Mouse (Mus musculus) limb, embryonic 11.5 days (tissue): ENCODE measurements around the gene Ahsa2. TPM values are rescaled to one million over a fixed set of nuclear protein-coding genes. Genes with fewer than 3 reads are reported as not detected.
"Not testable (repeated sequence)": the region's sequence is repeated elsewhere in the genome, so short reads cannot be mapped to it uniquely, and the experiment has no call there.

Source experiments
- ATAC-seq: fragments of 200-750 bp; cut with Nextera tagmentation; 2 replicates; pipeline ENCODE4 v1.8.0; 2017; ENCODE audit warnings: low read depth; ENCODE audit not compliant: insufficient number of reproducible peaks, low FRiP score, low TSS enrichment
- DNase-seq: peaks from one replicate; pipeline ENCODE4 v3.0.0-alpha.2; 2015; ENCODE audit warnings: low spot score
- H3K27ac ChIP-seq: fragments of 300-500 bp; sonication (generic); replicated peaks from 2 replicates; pipeline ENCODE4 v1.5.1; 2014; ENCODE audit warnings: low read depth, mild to moderate bottlenecking, low read length
- H3K27me3 ChIP-seq: fragments of 300-500 bp; sonication (generic); 2 replicates; pipeline ENCODE4 v1.6.1; 2014; ENCODE audit warnings: mild to moderate bottlenecking, low read length, mixed read lengths; ENCODE audit not compliant: control insufficient read depth, insufficient read depth
- H3K36me3 ChIP-seq: fragments of 300-500 bp; sonication (generic); 2 replicates; pipeline ENCODE4 v1.6.1; 2014; ENCODE audit warnings: mild to moderate bottlenecking, low read length, moderate library complexity, mixed read lengths; ENCODE audit not compliant: control insufficient read depth, insufficient read depth
- H3K4me1 ChIP-seq: fragments of 300-500 bp; sonication (generic); 2 replicates; pipeline ENCODE4 v1.6.1; 2014; ENCODE audit warnings: low read length, mixed read lengths; ENCODE audit not compliant: control insufficient read depth, insufficient read depth
- H3K4me2 ChIP-seq: fragments of 300-500 bp; sonication (generic); 2 replicates; pipeline ENCODE4 v1.6.1; 2014; ENCODE audit warnings: low read depth, mild to moderate bottlenecking, moderate library complexity; ENCODE audit not compliant: severe bottlenecking
- H3K4me3 ChIP-seq: fragments of 300-500 bp; sonication (generic); 2 replicates; pipeline ENCODE4 v1.5.1; 2014; ENCODE audit warnings: low read depth, low read length
- H3K9ac ChIP-seq: fragments of 300-500 bp; sonication (generic); 2 replicates; pipeline ENCODE4 v1.6.1; 2014; ENCODE audit warnings: mild to moderate bottlenecking, low read length
- H3K9me3 ChIP-seq: fragments of 300-500 bp; sonication (generic); 2 replicates; pipeline ENCODE4 v1.6.1; 2016; ENCODE audit warnings: low read length; ENCODE audit not compliant: control insufficient read depth
- WGBS: fragments of 180-500 bp; shearing (Covaris S2); extraction: QIAGEN DNeasy Blood & Tissue Kit; methylation state at CpG from one replicate; pipeline ENCODE4 v1.1.7; 2014; 5-methylcytosine and 5-hydroxymethylcytosine counted together
- polyA plus RNA-seq: library from polyadenylated mRNA; unstranded; fragments of >200 nt; fragmentation: Nextera tagmentation; extraction: Ambion mirVana; gene quantifications from 2 replicates; pipeline ENCODE4 v1.2.1, GENCODE M21; 2014

Ahsa2 gene
- polyA plus RNA-seq, result 144 and 150 TPM in 2 replicates

GRCm38 (mm10) chr11:23497718-23498509 lies at the start of gene Ahsa2:
Gene Ahsa2, minus strand, starts transcription at chr11:23498030.
- H3K9me3 ChIP-seq, result no peaks in the 10 kb centered on the region
- WGBS, result under 1% methylated on average over 54 of the region's 66 CpGs
- H3K4me2 ChIP-seq, result peak within 1 kb of the TSS; percentile 91
- peaks cover 11% of the 10 kb centered on the region for H3K36me3 ChIP-seq
- no peaks in the 10 kb centered on the region for H3K27me3 ChIP-seq
- peak within 1 kb of the TSS; percentile 91 for H3K27ac ChIP-seq
- H3K4me3 ChIP-seq, result peak within 1 kb of the TSS; percentile 70
- H3K4me1 ChIP-seq, result 0 out of 2 replicates have a peak, but pooled peaks cover 17% of the 10 kb centered on the region
- ATAC-seq, result peak; percentile 94
- peak within 1 kb of the TSS; percentile 87 for H3K9ac ChIP-seq
- DNase-seq, result peak; percentile 98

DNA sequence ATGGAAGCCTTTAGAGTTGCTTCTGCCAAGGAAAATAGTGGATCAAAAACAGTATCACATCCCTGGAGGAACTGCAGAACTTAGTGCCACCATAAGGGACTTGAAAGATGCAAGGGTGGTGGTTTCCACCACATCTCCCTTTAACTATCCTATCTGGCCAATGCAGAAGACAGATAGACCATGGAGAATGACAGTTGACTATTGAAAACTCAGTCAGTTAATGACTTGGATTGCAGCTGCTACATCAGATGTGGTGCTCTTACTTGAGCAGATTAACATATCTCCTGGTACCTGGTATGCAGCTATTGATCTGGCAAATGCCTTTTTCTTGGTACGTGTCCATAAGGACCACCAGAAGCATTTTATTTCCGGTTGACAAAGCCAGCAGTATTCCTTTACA lies 39.6 kb upstream of the Ahsa2 start:
- ATAC-seq, result no peak
- Histone ChIP-seq H3K9ac (no peak overlapping the region), H3K27ac (no peak overlapping the region), H3K27me3 (no peaks in the 10 kb centered on the region), H3K4me3 (no peak overlapping the region), H3K4me1 (no peaks in the 10 kb centered on the region), H3K9me3 (no peaks in the 10 kb centered on the region), H3K36me3 (no peaks in the 10 kb centered on the region), H3K4me2 (no peak overlapping the region)
- WGBS, result 100% methylated on average over 2 of the region's 2 CpGs
- no peak for DNase-seq

GRCm38 (mm10) chr11:23520473-23521205 lies 22.8 kb upstream of the Ahsa2 start, which contains the start of gene 1700093K21Rik:
Gene 1700093K21Rik, minus strand, starts transcription at chr11:23521155.
- H3K27ac ChIP-seq, result no peak within 1 kb of the TSS
- no peaks in the 10 kb centered on the region for H3K27me3 ChIP-seq
- H3K4me1 ChIP-seq, result no peaks in the 10 kb centered on the region
- no peaks in the 10 kb centered on the region for H3K36me3 ChIP-seq
- no peak within 1 kb of the TSS for H3K9ac ChIP-seq
- no peak within 1 kb of the TSS for H3K4me3 ChIP-seq
- no peak within 1 kb of the TSS for H3K4me2 ChIP-seq
- ATAC-seq (no peak), DNase-seq (no peak)
- WGBS, result 37% methylated on average over 5 of the region's 5 CpGs
- no peaks in the 10 kb centered on the region for H3K9me3 ChIP-seq

DNA sequence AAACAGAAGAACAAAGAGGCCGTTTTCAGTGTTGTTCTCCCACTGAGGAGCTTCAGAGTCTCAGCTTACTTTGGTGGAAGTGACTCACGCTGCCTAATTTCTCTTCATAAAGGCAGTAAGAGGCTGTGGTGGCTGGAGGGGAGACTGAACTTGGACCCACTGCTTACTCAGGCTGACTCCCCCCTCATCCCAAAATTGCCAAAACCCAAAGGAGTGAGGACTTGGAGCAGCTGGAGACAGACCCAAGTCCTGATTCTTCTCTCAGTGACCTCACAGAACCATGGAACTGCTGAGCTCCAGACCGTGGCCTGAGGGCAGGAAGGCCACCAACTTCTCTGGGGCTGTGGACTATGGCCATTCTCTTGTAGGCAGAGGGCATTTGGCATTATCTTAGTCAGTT lies 21.2 kb upstream of the Ahsa2 start:
- no peak for ATAC-seq
- no peak overlapping the region for H3K4me3 ChIP-seq
- H3K27ac ChIP-seq, result no peak overlapping the region
- no peak overlapping the region for H3K4me2 ChIP-seq
- no peak overlapping the region for H3K9ac ChIP-seq
- H3K27me3 ChIP-seq, result no peaks in the 10 kb centered on the region
- no peaks in the 10 kb centered on the region for H3K4me1 ChIP-seq
- no peaks in the 10 kb centered on the region for H3K9me3 ChIP-seq
- H3K36me3 ChIP-seq, result no peaks in the 10 kb centered on the region
- 80% methylated on average over 3 of the region's 3 CpGs for WGBS
- DNase-seq, result no peak

GRCm38 (mm10) chr11:23515315-23515714 lies 17.5 kb upstream of the Ahsa2 start:
- Histone ChIP-seq H3K9ac (no peak overlapping the region), H3K4me1 (no peaks in the 10 kb centered on the region), H3K9me3 (no peaks in the 10 kb centered on the region), H3K27me3 (no peaks in the 10 kb centered on the region), H3K27ac (no peak overlapping the region), H3K4me2 (no peak overlapping the region), H3K36me3 (no peaks in the 10 kb centered on the region), H3K4me3 (no peak overlapping the region)
- no peak for ATAC-seq
- WGBS, result 76% methylated on average over 2 of the region's 2 CpGs
- DNase-seq, result no peak

GRCm38 (mm10) chr11:23514785-23515184 lies 17.0 kb upstream of the Ahsa2 start:
- not testable (repeated sequence) for H3K4me1 ChIP-seq, H3K9me3 ChIP-seq, DNase-seq, H3K4me3 ChIP-seq, H3K9ac ChIP-seq, ATAC-seq, H3K27ac ChIP-seq, H3K4me2 ChIP-seq, H3K36me3 ChIP-seq, H3K27me3 ChIP-seq
- 47% methylated on average over 4 of the region's 4 CpGs for WGBS

DNA sequence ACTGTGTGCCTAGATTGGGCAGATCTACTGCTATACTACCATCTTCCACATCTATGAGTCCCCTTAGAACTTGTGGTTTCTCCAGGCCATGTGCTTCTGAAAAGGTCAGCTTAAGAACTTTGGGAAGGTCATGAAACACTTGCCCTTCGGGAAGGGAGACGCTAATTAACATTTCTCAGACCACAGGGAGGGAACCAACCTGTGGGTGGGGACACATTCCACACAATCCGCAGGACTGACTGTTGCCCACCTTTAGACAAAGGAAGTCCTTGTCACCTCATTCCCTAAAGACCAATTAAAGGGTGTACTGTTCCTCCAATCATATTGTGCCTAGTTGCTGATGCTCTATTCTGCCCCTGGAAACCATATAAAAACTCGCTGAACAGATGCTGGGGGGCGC lies 7.0 kb upstream of the Ahsa2 start:
- WGBS, result 75% methylated on average over 5 of the region's 5 CpGs
- H3K9ac ChIP-seq, H3K4me2 ChIP-seq, H3K27me3 ChIP-seq, H3K36me3 ChIP-seq, H3K4me1 ChIP-seq, H3K9me3 ChIP-seq, H3K27ac ChIP-seq, H3K4me3 ChIP-seq, DNase-seq, ATAC-seq: not testable (repeated sequence)

DNA sequence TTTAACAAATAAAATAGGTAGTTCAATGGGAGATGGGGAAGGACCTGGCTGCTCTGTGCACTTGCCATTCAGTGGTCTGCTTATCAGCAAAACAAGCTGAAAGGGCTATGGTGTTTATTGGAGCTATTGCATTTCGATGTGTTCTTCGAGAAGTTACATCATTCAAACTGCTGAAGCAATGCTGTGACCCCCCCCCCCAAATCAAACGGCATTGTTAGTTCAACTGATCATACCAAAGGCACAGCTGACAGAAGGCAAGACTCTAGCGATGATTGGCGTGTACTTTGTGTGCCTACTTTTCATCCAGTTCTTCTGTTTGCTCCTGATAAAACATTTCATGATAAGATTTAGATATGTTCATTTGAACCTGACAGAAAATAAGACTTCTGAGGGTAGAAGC lies 779 bp upstream of the Ahsa2 start:
- WGBS, result 73% methylated on average over 5 of the region's 5 CpGs
- peak overlapping the region; percentile 51 for H3K4me2 ChIP-seq
- peak overlapping the region; percentile 22; the same call in 1 of the 2 replicates for H3K4me3 ChIP-seq
- H3K9ac ChIP-seq, result peak overlapping the region; percentile 52; the same call in 1 of the 2 replicates
- no peaks in the 10 kb centered on the region for H3K9me3 ChIP-seq
- ATAC-seq (0 out of 2 replicates have a peak, but pooled peaks have one; percentile 0), DNase-seq (no peak)
- H3K27me3 ChIP-seq, result no peaks in the 10 kb centered on the region
- peak overlapping the region; percentile 72; the same call in 1 of the 2 replicates for H3K27ac ChIP-seq
- 0 out of 2 replicates have a peak, but pooled peaks cover 17% of the 10 kb centered on the region for H3K4me1 ChIP-seq
- peaks cover 7% of the 10 kb centered on the region for H3K36me3 ChIP-seq
